Mouse (Mus musculus) mouse embryonic stem cell (cell line): ENCODE data around the gene Kdelc1.

Source experiments
- in situ Hi-C, 2 experiments: fragments of 300-500 bp; cut with MboI; formaldehyde crosslinking; loops; 1 replicate in 1 of 2; 3 replicates in 1 of 2; pipeline ENCODE4 v1.14.3; 2019 to 2020; ENCODE audit warnings: low sequenced_read_pairs in 2 of 2, low pct_unique_long_range_greater_than_20kb in 1 of 2, mixed read lengths in 1 of 2; ENCODE audit not compliant: unreplicated experiment in 1 of 2

The Kdelc1 gene

DNA sequence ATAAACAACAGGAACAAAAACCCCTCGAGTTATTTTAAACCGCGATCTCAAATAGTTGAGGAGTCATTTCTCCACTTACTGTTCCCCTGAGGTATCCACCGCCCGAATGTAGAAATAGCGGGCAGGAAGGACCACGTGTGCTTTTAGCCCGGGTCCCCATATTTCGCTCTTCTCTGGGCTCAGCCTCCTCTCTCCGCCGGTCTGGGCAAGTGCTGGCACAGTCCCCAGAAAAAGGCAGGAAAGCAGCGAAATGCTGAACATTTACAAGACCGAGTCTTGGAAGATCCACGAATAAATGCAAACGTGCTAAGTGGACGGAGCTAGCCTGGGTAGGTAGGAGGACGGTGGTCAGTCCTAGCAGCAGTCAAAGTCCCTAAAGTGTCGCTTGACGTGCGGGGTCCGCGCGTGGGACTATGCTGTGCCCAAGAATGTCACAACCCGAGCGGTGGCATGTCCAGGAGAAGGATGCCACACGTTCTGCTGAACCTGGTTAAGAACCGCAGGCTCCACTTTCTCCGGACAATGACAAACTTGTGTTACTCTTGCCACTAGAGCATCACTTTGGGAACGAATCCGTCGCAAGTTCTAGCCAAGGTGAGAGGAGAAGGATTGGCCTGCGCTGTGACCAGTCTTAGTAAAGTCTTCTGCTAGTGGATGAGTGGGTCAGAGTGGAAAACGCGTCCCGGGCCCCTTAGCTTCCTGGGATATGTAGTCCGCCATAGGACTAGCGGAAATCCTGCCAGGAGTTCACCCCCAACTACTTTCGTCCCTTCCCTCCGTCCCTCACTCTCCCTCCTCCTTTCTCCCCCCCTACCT is at the start of gene Kdelc1, which contains the start of gene Bivm:
Kdelc1 (minus strand) TSS at position 570 of the 816 bp plus-strand sequence.
Bivm (plus strand) TSS at position 719 of the 816 bp plus-strand sequence.
- in situ Hi-C loops, result loop anchor here in 1 of 2 experiments (25.0 kb wide), 1 partner anchor 1694 kb away; no protein-coding TSS in a partner anchor

- in situ Hi-C loops, result no loop called here
These were observed 49.3 kb upstream of the Kdelc1 start for GRCm38 (mm10) chr1:44167859-44168383.

DNA sequence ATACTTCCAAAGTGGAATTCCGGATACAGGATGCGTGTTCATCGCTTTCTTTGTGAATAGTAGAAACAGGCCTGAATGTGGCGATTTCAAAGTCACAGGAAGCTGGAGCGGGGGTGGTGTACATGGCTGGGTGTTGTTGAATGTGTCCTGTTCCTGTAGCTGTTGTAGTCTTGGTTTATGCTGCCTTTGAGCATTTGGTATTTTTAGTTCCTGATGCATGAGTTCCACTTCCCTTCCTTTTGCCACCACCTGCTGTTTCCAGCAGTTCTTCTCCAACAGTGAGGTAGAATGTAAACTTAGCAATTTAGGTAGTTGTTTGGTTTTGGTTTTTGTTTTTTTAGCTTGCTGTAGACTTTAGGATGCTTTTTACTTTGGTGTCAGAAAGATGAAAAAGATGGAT is 43.8 kb upstream of the Kdelc1 start:
- in situ Hi-C loops, result no loop called here

GRCm38 (mm10) chr1:44161818-44162217 is 43.2 kb upstream of the Kdelc1 start:
- in situ Hi-C loops, result no loop called here

DNA sequence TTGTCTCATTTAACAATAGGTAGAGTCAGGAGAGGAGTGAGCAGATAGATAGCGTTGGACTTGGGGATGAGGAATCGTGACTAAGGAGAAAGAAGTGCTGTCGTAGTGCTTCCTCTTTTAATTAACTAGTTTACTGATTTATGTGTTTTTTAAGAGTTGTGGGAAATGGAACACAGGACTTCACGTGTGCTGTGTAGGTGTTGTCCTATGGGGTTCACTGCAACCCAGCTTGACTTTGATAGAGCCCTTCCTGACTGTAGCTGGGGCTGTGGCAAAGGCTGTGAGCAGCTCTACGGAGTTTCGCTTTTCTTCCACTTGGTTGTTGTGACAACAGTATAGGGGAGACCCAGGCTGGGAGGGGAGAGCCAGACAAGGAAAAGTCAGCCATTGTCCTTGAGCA is 39.7 kb upstream of the Kdelc1 start:
- in situ Hi-C loops, result no loop called here

- in situ Hi-C loops, result no loop called here
These were observed 36.7 kb upstream of the Kdelc1 start for GRCm38 (mm10) chr1:44155287-44155686.

DNA sequence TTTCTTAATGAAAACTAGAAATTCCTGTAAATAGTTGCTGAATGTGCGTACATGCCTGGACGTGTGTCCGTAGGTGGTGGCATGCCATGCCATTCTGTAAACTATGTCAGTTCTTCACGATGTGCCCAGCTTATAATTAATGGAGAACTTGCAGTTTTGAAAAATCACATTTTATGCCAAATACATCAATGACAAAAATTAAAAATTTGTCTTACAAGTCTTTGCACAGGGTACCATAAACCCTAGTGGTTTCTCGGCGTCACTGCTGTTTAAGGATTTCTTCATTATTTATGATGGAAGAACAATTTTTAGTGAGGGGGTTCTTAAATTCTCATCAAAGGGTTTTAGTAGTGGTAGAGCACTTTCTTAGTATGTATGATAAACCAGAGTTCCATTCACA is 30.1 kb upstream of the Kdelc1 start:
- in situ Hi-C loops, result no loop called here

- in situ Hi-C loops, result no loop called here
These were observed 29.2 kb upstream of the Kdelc1 start, which contains the start of gene Ercc5 for GRCm38 (mm10) chr1:44147563-44148381. Gene Ercc5, plus strand, starts transcription at chr1:44147744.

GRCm38 (mm10) chr1:44142747-44143146 is 24.1 kb upstream of the Kdelc1 start:
- in situ Hi-C loops, result no loop called here

DNA sequence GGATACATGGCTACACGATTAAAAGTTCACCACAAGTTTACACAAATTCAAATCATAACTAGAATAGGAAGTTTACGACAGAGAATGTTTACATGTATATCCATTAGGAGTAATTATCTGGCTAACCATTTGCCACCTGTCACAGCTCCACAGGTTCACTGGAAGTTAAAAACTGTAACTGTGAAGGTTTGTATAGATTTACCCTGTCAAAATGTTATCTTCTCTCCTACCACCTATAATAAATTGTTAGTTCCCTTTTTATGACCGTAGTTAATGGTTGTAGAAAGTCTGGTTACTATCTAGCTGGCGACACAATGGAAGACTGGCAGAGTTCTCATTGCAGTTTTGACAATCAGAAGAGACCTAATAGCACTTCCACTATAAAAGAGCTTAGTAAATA is 21.6 kb upstream of the Kdelc1 start:
- in situ Hi-C loops, result no loop called here

GRCm38 (mm10) chr1:44129929-44130581 is 11.4 kb upstream of the Kdelc1 start:
- in situ Hi-C loops, result no loop called here

GRCm38 (mm10) chr1:44125590-44125989 is 7.0 kb upstream of the Kdelc1 start:
- in situ Hi-C loops, result no loop called here

DNA sequence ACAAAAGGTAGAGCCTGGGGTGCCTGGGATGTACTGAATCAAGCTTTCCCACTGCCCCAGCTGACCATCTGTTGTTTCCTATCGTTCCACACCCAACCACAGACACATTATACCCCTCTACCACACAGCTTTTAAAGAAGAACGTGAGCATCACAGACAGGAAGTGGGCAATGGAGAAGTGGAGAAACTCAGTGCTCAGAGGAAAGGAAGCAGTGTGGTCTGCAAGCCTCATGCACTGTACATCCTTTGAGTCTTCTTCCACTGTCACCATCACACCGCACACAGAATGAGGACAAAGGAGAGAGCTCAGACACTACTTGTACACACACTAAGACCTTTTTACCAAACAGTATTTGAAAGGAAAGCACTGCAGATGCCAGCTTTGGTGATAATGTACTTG is 3.6 kb upstream of the Kdelc1 start:
- in situ Hi-C loops, result loop anchor here in 1 of 2 experiments (25.0 kb wide), 1 partner anchor 1690 kb away; no protein-coding TSS in a partner anchor

GRCm38 (mm10) chr1:44120074-44120406 is 1.4 kb upstream of the Kdelc1 start:
- in situ Hi-C loops, result loop anchor here in 1 of 2 experiments (25.0 kb wide), 1 partner anchor 1692 kb away; no protein-coding TSS in a partner anchor

GRCm38 (mm10) chr1:44119201-44120073 is 829 bp upstream of the Kdelc1 start:
- in situ Hi-C loops, result loop anchor here in 1 of 2 experiments (25.0 kb wide), 1 partner anchor 1693 kb away; no protein-coding TSS in a partner anchor

GRCm38 (mm10) chr1:44117571-44117970 is 1.0 kb downstream of the Kdelc1 start:
- in situ Hi-C loops, result loop anchor here in 1 of 2 experiments (25.0 kb wide), 1 partner anchor 1695 kb away; no protein-coding TSS in a partner anchor

DNA sequence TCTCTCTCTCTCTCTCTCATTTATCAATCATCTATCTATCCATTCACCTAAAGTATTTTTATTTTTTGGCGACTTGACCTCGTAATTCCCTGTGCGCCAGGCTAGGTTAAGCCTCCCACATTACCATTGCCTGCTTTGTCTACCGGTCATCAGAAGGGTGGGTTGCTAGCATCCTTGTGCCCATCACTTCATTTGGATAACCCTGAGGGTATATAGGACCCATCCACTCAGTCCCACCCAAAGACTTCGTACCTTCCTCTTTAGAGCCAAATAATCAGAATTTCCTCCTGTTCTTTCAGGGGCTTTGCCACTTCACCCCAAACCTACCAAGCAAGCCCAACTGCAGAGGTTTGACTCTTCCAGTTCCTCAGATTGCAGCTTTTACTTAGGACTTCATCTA is 15.7 kb downstream of the Kdelc1 start:
- in situ Hi-C loops, result loop anchor here in 1 of 2 experiments (25.0 kb wide), 1 partner anchor 1709 kb away; no protein-coding TSS in a partner anchor
